Mouse (Mus musculus) adipocyte (in vitro differentiated cells): Measurements from ENCODE around the gene Adora3.

Experiments used
- DNase-seq: peaks from one replicate; pipeline ENCODE4 v3.0.0-alpha.2; 2016; ENCODE audit warnings: low spot score

Adora3 gene

GRCm38 (mm10) chr3:105870558-105870957, at the start of gene Adora3, which contains the start of gene Tmigd3:
TSS of gene Adora3 (plus strand) at chr3:105870858.
TSS of gene Tmigd3 (plus strand) at chr3:105870903.
- DNase-seq: no peak

- DNase-seq: no peak
Observed at GRCm38 (mm10) chr3:105821504-105821903, 49.2 kb upstream of the Adora3 start.

- no peak for DNase-seq
Observed at GRCm38 (mm10) chr3:105823609-105824008, 47.0 kb upstream of the Adora3 start.

- DNase-seq: no peak
Observed at GRCm38 (mm10) chr3:105824103-105824502, 46.6 kb upstream of the Adora3 start.

- DNase-seq: no peak
Observed at GRCm38 (mm10) chr3:105824704-105825103, 46.0 kb upstream of the Adora3 start.

- peak; percentile 58 for DNase-seq
Observed at GRCm38 (mm10) chr3:105825501-105826161, 45.0 kb upstream of the Adora3 start.

GRCm38 (mm10) chr3:105831584-105831983, 39.1 kb upstream of the Adora3 start:
- no peak for DNase-seq

- DNase-seq: no peak
Observed at GRCm38 (mm10) chr3:105835875-105836274, 34.8 kb upstream of the Adora3 start.

GRCm38 (mm10) chr3:105836883-105837282, 33.8 kb upstream of the Adora3 start:
- DNase-seq: no peak

GRCm38 (mm10) chr3:105838655-105839054, 32.0 kb upstream of the Adora3 start:
- no peak for DNase-seq

GRCm38 (mm10) chr3:105839836-105840235, 30.8 kb upstream of the Adora3 start:
- no peak for DNase-seq

- no peak for DNase-seq
Observed at GRCm38 (mm10) chr3:105846294-105847069, 24.2 kb upstream of the Adora3 start.

GRCm38 (mm10) chr3:105853781-105854180, 16.9 kb upstream of the Adora3 start:
- DNase-seq: peak; percentile 79

GRCm38 (mm10) chr3:105854786-105855185, 15.9 kb upstream of the Adora3 start:
- DNase-seq: no peak

GRCm38 (mm10) chr3:105857513-105857912, 13.1 kb upstream of the Adora3 start:
- no peak for DNase-seq

GRCm38 (mm10) chr3:105861747-105862366, 8.8 kb upstream of the Adora3 start:
- no peak for DNase-seq

GRCm38 (mm10) chr3:105864123-105864522, 6.5 kb upstream of the Adora3 start:
- DNase-seq: no peak

GRCm38 (mm10) chr3:105865122-105865521, 5.5 kb upstream of the Adora3 start:
- no peak for DNase-seq

- DNase-seq: peak; percentile 85
Observed at GRCm38 (mm10) chr3:105868135-105868534, 2.5 kb upstream of the Adora3 start.

GRCm38 (mm10) chr3:105872034-105872433, 1.4 kb downstream of the Adora3 start:
- DNase-seq: peak; percentile 46

GRCm38 (mm10) chr3:105872579-105872978, 1.9 kb downstream of the Adora3 start:
- peak; percentile 50 for DNase-seq

- DNase-seq: no peak
Observed at GRCm38 (mm10) chr3:105873451-105874445, 3.1 kb downstream of the Adora3 start.
